Mouse (Mus musculus) CH12.LX (cell line): ENCODE data around the gene Gpr107. TPM values are rescaled to one million over a fixed set of nuclear protein-coding genes. Genes with fewer than 3 reads are reported as not detected.

ENCODE experiments used
- DNase-seq: peaks from one replicate; pipeline ENCODE4 v3.0.0-alpha.2; 2013; ENCODE audit errors: extremely low read depth
- H3K27ac ChIP-seq: 2 replicates; pipeline ENCODE4 v1.5.1; 2012; ENCODE audit warnings: low read depth, mild to moderate bottlenecking, control low read depth, moderate library complexity; ENCODE audit not compliant: insufficient read depth
- H3K27me3 ChIP-seq: replicated peaks from 2 replicates; pipeline ENCODE3; 2012; ENCODE audit warnings: inconsistent platforms
- H3K36me3 ChIP-seq, 2 experiments: replicated peaks in 1 of 2; 2 replicates each; pipeline versions ENCODE3 to v1.6.1; 2012; ENCODE audit warnings: inconsistent platforms in 1 of 2, low read length in 1 of 2, mild to moderate bottlenecking in 1 of 2, mixed read lengths in 1 of 2, moderate library complexity in 1 of 2; ENCODE audit not compliant: control insufficient read depth in 1 of 2, insufficient read depth in 1 of 2
- H3K4me1 ChIP-seq, 2 experiments: 2 replicates each; pipeline ENCODE4 v1.6.1; 2012; ENCODE audit warnings: inconsistent platforms in 1 of 2, moderate library complexity in 1 of 2; ENCODE audit not compliant: insufficient read depth in 2 of 2, control insufficient read depth in 1 of 2
- H3K4me2 ChIP-seq: 2 replicates; pipeline ENCODE4 v1.6.1; 2012; ENCODE audit warnings: low read depth, mild to moderate bottlenecking, control low read depth; ENCODE audit not compliant: poor library complexity, insufficient read depth, severe bottlenecking
- H3K4me3 ChIP-seq, 3 experiments: fragments of 150-350 bp in 1 of 3; sonication (generic) in 1 of 3; replicated peaks in 1 of 3; 2 replicates each; pipeline versions ENCODE3 to v1.5.1; 2011 to 2012; ENCODE audit warnings: low read depth in 2 of 3, low read length in 2 of 3, mild to moderate bottlenecking in 2 of 3, moderate library complexity in 2 of 3, control low read depth in 1 of 3, improper control_type of control experiment in 1 of 3, inconsistent platforms in 1 of 3, mixed read lengths in 1 of 3; ENCODE audit not compliant: poor library complexity in 1 of 3
- H3K79me2 ChIP-seq: replicated peaks from 2 replicates; pipeline ENCODE4 v1.6.1; 2012; ENCODE audit warnings: mild to moderate bottlenecking, moderate library complexity; ENCODE audit not compliant: control insufficient read depth, poor library complexity, insufficient read depth, severe bottlenecking; ENCODE audit errors: extremely low read depth
- H3K9ac ChIP-seq: 2 replicates; pipeline ENCODE4 v1.6.1; 2012; ENCODE audit warnings: low read depth, mild to moderate bottlenecking, control low read depth, moderate library complexity; ENCODE audit not compliant: insufficient read depth
- H3K9me3 ChIP-seq: replicated peaks from 2 replicates; pipeline ENCODE3; 2012; ENCODE audit warnings: low read length, inconsistent platforms, mixed read lengths
- BHLHE40 ChIP-seq: IDR thresholded peaks from 2 replicates; pipeline ENCODE4 v1.6.1; 2011; ENCODE audit warnings: mild to moderate bottlenecking, low read depth, low read length, improper control_type of control experiment
- CHD1 ChIP-seq: IDR thresholded peaks from 2 replicates; pipeline ENCODE4 v1.6.1; 2012; ENCODE audit warnings: low read depth, low read length, improper control_type of control experiment, inconsistent platforms
- CTCF ChIP-seq, 2 experiments: IDR thresholded peaks in 1 of 2; conservative IDR thresholded peaks in 1 of 2; 2 replicates each; pipeline ENCODE4 v1.5.1; 2011 to 2012; ENCODE audit warnings: low read depth in 2 of 2, low read length in 2 of 2, improper control_type of control experiment in 1 of 2, inconsistent platforms in 1 of 2, mild to moderate bottlenecking in 1 of 2, moderate library complexity in 1 of 2
- HCFC1 ChIP-seq: IDR thresholded peaks from 2 replicates; pipeline ENCODE4 v1.6.1; 2012; ENCODE audit warnings: low read depth, mild to moderate bottlenecking, inconsistent platforms, low read length, improper control_type of control experiment
- KAT2A ChIP-seq: IDR thresholded peaks from 2 replicates; pipeline ENCODE4 v1.6.1; 2012; ENCODE audit warnings: low read length, improper control_type of control experiment, inconsistent platforms; ENCODE audit not compliant: insufficient replicate concordance
- MAX ChIP-seq: IDR thresholded peaks from 2 replicates; pipeline ENCODE4 v1.6.1; 2011; ENCODE audit warnings: low read length, improper control_type of control experiment
- MAZ ChIP-seq: IDR thresholded peaks from 2 replicates; pipeline ENCODE4 v1.6.1; 2012; ENCODE audit warnings: low read depth, mild to moderate bottlenecking, inconsistent platforms, low read length, improper control_type of control experiment, moderate library complexity
- MEF2A ChIP-seq: IDR thresholded peaks from 2 replicates; pipeline ENCODE4 v1.6.1; 2014; ENCODE audit warnings: low read depth, mild to moderate bottlenecking, inconsistent platforms, low read length, improper control_type of control experiment, borderline replicate concordance
- MXI1 ChIP-seq: IDR thresholded peaks from 2 replicates; pipeline ENCODE4 v1.6.1; 2011; ENCODE audit warnings: mild to moderate bottlenecking, low read depth, low read length, improper control_type of control experiment
- PAX5 ChIP-seq: IDR thresholded peaks from 2 replicates; pipeline ENCODE4 v1.6.1; 2012; ENCODE audit warnings: low read length, inconsistent platforms, mixed read lengths
- POLR2AphosphoS2 ChIP-seq: IDR thresholded peaks from 2 replicates; pipeline ENCODE4 v1.6.1; 2011; ENCODE audit warnings: low read depth, low read length, improper control_type of control experiment
- RAD21 ChIP-seq: IDR thresholded peaks from 2 replicates; pipeline ENCODE4 v1.6.1; 2011; ENCODE audit warnings: low read depth, mild to moderate bottlenecking, low read length, improper control_type of control experiment, moderate library complexity
- RCOR1 ChIP-seq: conservative IDR thresholded peaks from 2 replicates; pipeline ENCODE4 v1.6.1; 2012; ENCODE audit warnings: low read depth, mild to moderate bottlenecking, inconsistent platforms, low read length, improper control_type of control experiment
- SMC3 ChIP-seq: IDR thresholded peaks from 2 replicates; pipeline ENCODE4 v1.6.1; 2011; ENCODE audit warnings: low read depth, low read length, improper control_type of control experiment
- TBP ChIP-seq: conservative IDR thresholded peaks from 2 replicates; pipeline ENCODE4 v1.6.1; 2011; ENCODE audit warnings: low read depth, low read length, improper control_type of control experiment
- TCF12 ChIP-seq: IDR thresholded peaks from 2 replicates; pipeline ENCODE4 v1.6.1; 2014; ENCODE audit warnings: low read depth, mild to moderate bottlenecking, inconsistent platforms, low read length, improper control_type of control experiment
- USF1 ChIP-seq: IDR thresholded peaks from 2 replicates; pipeline ENCODE4 v1.6.1; 2014; ENCODE audit warnings: low read depth, mild to moderate bottlenecking, inconsistent platforms, low read length, improper control_type of control experiment
- ZC3H11A ChIP-seq: IDR thresholded peaks from 2 replicates; pipeline ENCODE4 v1.6.1; 2012; ENCODE audit warnings: low read depth, mild to moderate bottlenecking, inconsistent platforms, low read length, improper control_type of control experiment
- ZKSCAN1 ChIP-seq: IDR thresholded peaks from 2 replicates; pipeline ENCODE4 v1.6.1; 2012; ENCODE audit warnings: low read depth, inconsistent platforms, low read length, improper control_type of control experiment, borderline replicate concordance
- ZMIZ1 ChIP-seq: IDR thresholded peaks from 2 replicates; pipeline ENCODE4 v1.6.1; 2012; ENCODE audit warnings: low read depth, mild to moderate bottlenecking, inconsistent platforms, low read length, improper control_type of control experiment
- dilution Hi-C: fragments of 300-500 bp; cut with MboI; formaldehyde crosslinking; loops from 2 replicates; pipeline ENCODE4 v1.14.3; 2020; ENCODE audit warnings: low sequenced_read_pairs; ENCODE audit not compliant: extremely low pct_unique_long_range_greater_than_20kb, extremely low pct_ligation_motif_present
- in situ Hi-C: fragments of 300-500 bp; cut with MboI; formaldehyde crosslinking; loops from 3 replicates; pipeline ENCODE4 v1.14.3; 2019; ENCODE audit warnings: low sequenced_read_pairs, low pct_ligation_motif_present, low pct_unique_long_range_greater_than_20kb, mixed read lengths
- polyA plus RNA-seq: library from polyadenylated mRNA; unstranded; fragments of >175 nt; gene quantifications from 2 replicates; pipeline ENCODE4 v1.2.1, GENCODE M21; 2012; ENCODE audit warnings: low read depth; ENCODE audit not compliant: insufficient read length
- total RNA-seq, 2 experiments: library from RNA; depleted of rRNA; stranded (reverse); fragments of 300-350 nt in 1 of 2; fragments of >200 nt in 1 of 2; gene quantifications; 2 replicates each; pipeline ENCODE4 v1.2.3; 2012 to 2014

Gene Gpr107
- total and polyA plus RNA-seq, 3 experiments: 19.6 to 27.8 (median 24.6) TPM

- TF ChIP-seq KAT2A (no peak), MAZ (no peak), HCFC1 (no peak), CHD1 (no peak), MAX (no peak), PAX5 (no peak), MEF2A (no peak), SMC3 (peak; percentile 68), ZC3H11A (peak; percentile 36; the same call in 1 of the 2 replicates), BHLHE40 (no peak), RAD21 (peak; percentile 71), CTCF (conservative IDR thresholded peaks at IDR 0.05 in 1 of 2, IDR thresholded peaks at IDR 0.05 in 1 of 2; ENCODE audit: low read depth in 2 of 2, low read length in 2 of 2) (peak; percentile 18 to 63; a peak in 2 of 4 replicates), RCOR1 (no peak), POLR2AphosphoS2 (no peak)
- Histone ChIP-seq H3K27ac (no peak overlapping the region), H3K79me2 (peaks cover 32% of the 10 kb centered on the region), H3K9ac (no peak overlapping the region), H3K27me3 (no peaks in the 10 kb centered on the region), H3K4me1 (peaks cover 0 to 45% of the 10 kb centered on the region in 2 experiments; a peak in 2 of 4 replicates), H3K4me3 (no peak overlapping the region), H3K36me3 (peaks cover 5 to 30% of the 10 kb centered on the region in 2 experiments), H3K9me3 (peaks cover 3% of the 10 kb centered on the region), H3K4me2 (peak overlapping the region; percentile 92)
- DNase-seq: no peak
- dilution Hi-C loops: no loop called here
- in situ Hi-C loops: no loop called here
Measured at GRCm38 (mm10) chr2:31150762-31151161, 1.4 kb upstream of the Gpr107 start.

DNA sequence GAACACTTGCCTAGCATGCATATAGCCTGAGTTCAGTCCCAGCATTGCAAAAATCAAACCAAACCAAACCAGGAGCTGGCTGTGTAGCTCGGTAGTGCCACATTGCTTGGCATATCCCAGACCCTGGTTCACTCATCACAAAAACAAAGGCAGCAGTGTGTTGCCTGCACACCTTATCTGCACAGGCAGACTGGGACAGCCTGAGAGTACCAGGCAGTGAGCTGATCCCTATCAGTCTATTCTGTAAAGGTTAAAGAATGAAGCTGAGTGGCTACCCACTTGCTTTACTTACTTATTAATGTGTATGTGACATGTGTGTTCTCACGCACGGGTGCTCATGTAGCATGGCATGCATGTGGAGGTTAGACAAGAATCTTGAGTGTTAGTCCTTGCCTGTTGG, 4.7 kb downstream of the Gpr107 start:
- peaks cover 75% of the 10 kb centered on the region for H3K79me2 ChIP-seq
- H3K4me2 ChIP-seq: no peak overlapping the region
- TF ChIP-seq MXI1 (no peak), ZC3H11A (no peak), USF1 (no peak), TCF12 (no peak), TBP (no peak), CTCF (conservative IDR thresholded peaks at IDR 0.05 in 1 of 2, IDR thresholded peaks at IDR 0.05 in 1 of 2; ENCODE audit: low read depth in 2 of 2, low read length in 2 of 2) (no peak), RAD21 (no peak), CHD1 (no peak), ZMIZ1 (no peak), ZKSCAN1 (no peak)
- no peak overlapping the region for H3K9ac ChIP-seq
- no peak for DNase-seq
- H3K27ac ChIP-seq: no peak overlapping the region
- H3K4me3 ChIP-seq: no peak overlapping the region
- H3K36me3 ChIP-seq: peaks cover 6 to 39% of the 10 kb centered on the region in 2 experiments
- H3K9me3 ChIP-seq: no peaks in the 10 kb centered on the region
- in situ Hi-C loops: no loop called here
- no peaks in the 10 kb centered on the region for H3K27me3 ChIP-seq
- dilution Hi-C loops: no loop called here
- peaks cover 4 to 29% of the 10 kb centered on the region in 2 experiments for H3K4me1 ChIP-seq
